Mouse (Mus musculus) liver, postnatal 0 days (tissue): ENCODE measurements around the gene Mgll. TPM values are rescaled to one million over a fixed set of nuclear protein-coding genes. Genes with fewer than 3 reads are reported as not detected.

Source experiments
- ATAC-seq: fragments of 200-750 bp; cut with Nextera tagmentation; 2 replicates; pipeline ENCODE4 v1.8.0; 2017; ENCODE audit warnings: mild to moderate bottlenecking, moderate library complexity
- DNase-seq: peaks from one replicate; pipeline ENCODE4 v3.0.0-alpha.2; 2016
- H3K27ac ChIP-seq: fragments of 300-500 bp; sonication (generic); 2 replicates; pipeline ENCODE4 v1.5.1; 2014; ENCODE audit warnings: antibody characterized with exemption, moderate library complexity, mild to moderate bottlenecking, low read depth
- H3K27me3 ChIP-seq: fragments of 300-500 bp; sonication (generic); 2 replicates; pipeline ENCODE4 v1.6.1; 2014; ENCODE audit warnings: low read length, control low read depth, mixed read lengths; ENCODE audit not compliant: insufficient read depth
- H3K36me3 ChIP-seq: fragments of 300-500 bp; sonication (generic); replicated peaks from 2 replicates; pipeline ENCODE4 v1.6.1; 2014; ENCODE audit warnings: mild to moderate bottlenecking, control low read depth, low read length, moderate library complexity, mixed read lengths; ENCODE audit not compliant: insufficient read depth
- H3K4me1 ChIP-seq: fragments of 300-500 bp; sonication (generic); 2 replicates; pipeline ENCODE4 v1.6.1; 2014; ENCODE audit warnings: antibody characterized with exemption, mild to moderate bottlenecking, control low read depth; ENCODE audit not compliant: insufficient read depth
- H3K4me2 ChIP-seq: fragments of 300-500 bp; sonication (generic); 2 replicates; pipeline ENCODE4 v1.6.1; 2014; ENCODE audit warnings: low read depth, mild to moderate bottlenecking, low read length, moderate library complexity, mixed read lengths
- H3K4me3 ChIP-seq: fragments of 300-500 bp; sonication (generic); 2 replicates; pipeline ENCODE4 v1.5.1; 2014; ENCODE audit warnings: low read depth, low read length
- H3K9ac ChIP-seq: fragments of 300-500 bp; sonication (generic); replicated peaks from 2 replicates; pipeline ENCODE4 v1.6.1; 2014; ENCODE audit warnings: mild to moderate bottlenecking, moderate library complexity
- H3K9me3 ChIP-seq: fragments of 300-500 bp; sonication (generic); 2 replicates; pipeline ENCODE4 v1.6.1; 2016; ENCODE audit warnings: mild to moderate bottlenecking, control low read depth, low read length, mixed read lengths
- CTCF ChIP-seq: sonication (generic); IDR thresholded peaks from 2 replicates; pipeline ENCODE4 v1.5.1; 2016; ENCODE audit warnings: antibody characterized with exemption, low read depth
- EP300 ChIP-seq: IDR thresholded peaks from 2 replicates; pipeline ENCODE4 v1.6.1; 2016; ENCODE audit warnings: antibody characterized with exemption, low read depth, mild to moderate bottlenecking
- WGBS: fragments of 180-500 bp; shearing (Covaris S2); extraction: QIAGEN DNeasy Blood & Tissue Kit; methylation state at CpG from one replicate; pipeline ENCODE4 v1.1.7; 2014; ENCODE audit not compliant: insufficient replicate concordance; 5-methylcytosine and 5-hydroxymethylcytosine counted together
- polyA plus RNA-seq: library from polyadenylated mRNA; unstranded; fragments of >200 nt; fragmentation: Nextera tagmentation; extraction: Ambion mirVana; gene quantifications from 2 replicates; pipeline ENCODE4 v1.2.1, GENCODE M21; 2015

The Mgll gene
- polyA plus RNA-seq, 1 experiment from 2014 or later = 121 TPM

DNA sequence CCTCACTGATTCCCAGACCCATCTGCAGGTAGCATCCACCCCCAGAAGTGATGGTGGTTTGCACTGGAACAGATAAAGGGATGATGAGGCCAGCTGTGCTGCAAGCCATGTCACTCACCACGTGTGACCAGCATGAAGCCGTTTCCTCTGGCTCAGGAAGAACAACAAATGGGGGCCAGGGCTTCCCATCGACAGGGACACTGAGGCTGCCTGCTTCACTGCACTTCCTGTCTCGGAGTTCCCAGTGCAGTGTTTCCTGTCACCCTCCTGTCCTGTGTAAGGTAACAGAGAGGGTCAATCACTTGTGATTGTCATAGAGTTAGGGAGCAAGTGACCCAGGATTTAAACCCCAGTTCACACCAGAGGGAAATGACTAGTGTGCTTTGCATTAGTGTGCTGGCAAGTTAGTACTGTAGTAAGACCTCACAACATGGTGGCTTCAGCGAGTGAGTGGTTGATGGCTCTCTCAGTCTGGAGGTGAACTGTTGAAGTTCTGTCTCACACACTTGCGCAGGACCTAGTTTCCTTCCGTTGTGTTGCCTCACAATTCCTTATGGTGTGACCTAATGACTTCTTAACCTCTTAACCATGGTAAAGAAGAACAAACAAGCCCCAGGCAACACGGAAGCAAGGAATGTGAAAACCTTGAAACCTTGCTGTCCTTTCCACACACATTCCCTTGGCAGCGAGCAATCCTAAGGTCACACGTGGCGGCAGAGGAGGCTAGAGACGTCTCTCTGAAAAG lies 23.3 kb downstream of the Mgll start:
- ATAC-seq = peak; percentile 28; the same call in 1 of the 2 replicates
- WGBS = 66% methylated on average over 12 of the region's 12 CpGs

GRCm38 (mm10) chr6:88750884-88751283 lies 26.7 kb downstream of the Mgll start:
- DNase-seq (no peak), ATAC-seq (peak; percentile 58)
- Histone ChIP-seq H3K36me3 (no peaks in the 10 kb centered on the region), H3K27me3 (no peaks in the 10 kb centered on the region), H3K4me2 (no peak overlapping the region), H3K9me3 (peaks cover 4% of the 10 kb centered on the region; the same call in 1 of the 2 replicates), H3K4me1 (peaks cover 20% of the 10 kb centered on the region), H3K9ac (no peak overlapping the region), H3K4me3 (no peak overlapping the region), H3K27ac (no peak overlapping the region)
- 68% methylated on average over 6 of the region's 6 CpGs for WGBS
- TF ChIP-seq EP300 (no peak), CTCF (no peak)

More for the DNA sequence above, 23.3 kb downstream of the Mgll start:
- Histone ChIP-seq H3K36me3 (no peaks in the 10 kb centered on the region; the same call in 1 of the 2 replicates), H3K4me3 (no peak overlapping the region), H3K9ac (no peak overlapping the region), H3K27me3 (no peaks in the 10 kb centered on the region), H3K9me3 (peaks cover 4% of the 10 kb centered on the region; the same call in 1 of the 2 replicates), H3K27ac (peak overlapping the region; percentile 73), H3K4me2 (no peak overlapping the region), H3K4me1 (peaks cover 20% of the 10 kb centered on the region)
- no peak for DNase-seq
- no peak for TF ChIP-seq EP300
- no peak for TF ChIP-seq CTCF

GRCm38 (mm10) chr6:88752711-88753219 lies 28.6 kb downstream of the Mgll start:
- Histone ChIP-seq H3K9me3 (no peaks in the 10 kb centered on the region), H3K27me3 (no peaks in the 10 kb centered on the region), H3K27ac (peak overlapping the region; percentile 34; the same call in 1 of the 2 replicates), H3K36me3 (peaks cover 2% of the 10 kb centered on the region; the same call in 1 of the 2 replicates), H3K4me3 (no peak overlapping the region), H3K4me1 (peaks cover 32% of the 10 kb centered on the region), H3K4me2 (no peak overlapping the region), H3K9ac (no peak overlapping the region)
- TF ChIP-seq EP300 (no peak), CTCF (peak; percentile 32)
- DNase-seq = no peak
- 73% methylated on average over 5 of the region's 5 CpGs for WGBS
- ATAC-seq = peak; percentile 16; the same call in 1 of the 2 replicates

DNA sequence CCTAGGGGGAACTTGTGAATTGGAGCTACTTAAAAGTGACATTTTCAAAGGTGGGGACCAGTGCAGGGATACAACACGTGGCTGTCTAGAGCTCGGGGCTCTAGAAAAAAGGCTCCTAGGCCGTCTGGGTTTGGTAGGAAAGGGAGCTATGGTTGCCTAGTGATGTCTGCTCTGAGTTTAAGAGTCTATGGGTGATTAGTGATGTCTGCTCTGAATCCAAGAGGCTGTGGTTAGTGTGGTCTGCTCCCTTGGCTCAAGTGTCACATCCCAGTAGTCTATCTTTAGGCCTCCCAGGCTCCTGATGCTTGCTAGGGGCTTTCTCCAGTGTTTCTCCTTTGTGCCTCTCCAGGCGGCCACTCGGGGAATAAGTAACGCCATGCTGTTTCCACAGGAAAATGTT lies 29.4 kb downstream of the Mgll start:
- peaks cover 40% of the 10 kb centered on the region for H3K4me1 ChIP-seq
- TF ChIP-seq CTCF (no peak), EP300 (no peak)
- H3K36me3 ChIP-seq = peaks cover 2% of the 10 kb centered on the region; the same call in 1 of the 2 replicates
- H3K27me3 ChIP-seq = no peaks in the 10 kb centered on the region
- H3K9ac ChIP-seq = no peak overlapping the region
- H3K4me3 ChIP-seq = no peak overlapping the region
- 76% methylated on average over 6 of the region's 6 CpGs for WGBS
- no peaks in the 10 kb centered on the region for H3K9me3 ChIP-seq
- no peak overlapping the region for H3K27ac ChIP-seq
- no peak for ATAC-seq
- no peak for DNase-seq
- no peak overlapping the region for H3K4me2 ChIP-seq

DNA sequence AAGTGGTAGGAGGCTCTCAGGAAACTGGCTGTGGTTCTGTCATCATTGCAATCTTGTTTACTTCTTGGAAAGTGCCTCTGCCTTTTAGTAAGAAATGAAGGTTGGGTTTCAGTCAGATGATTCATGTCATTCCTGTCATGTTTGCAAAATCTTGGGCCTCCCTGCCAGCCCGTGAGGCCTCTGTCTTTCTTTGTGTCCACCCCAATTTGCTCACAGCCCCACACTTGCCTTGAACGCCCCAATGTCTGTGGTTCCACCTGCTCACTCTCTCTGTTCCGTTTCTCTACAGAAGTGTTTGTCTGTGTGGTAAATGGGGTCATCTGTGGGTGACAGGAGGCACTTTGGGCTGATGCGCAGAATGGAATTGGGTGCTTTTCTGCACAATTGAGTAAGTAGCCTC lies 32.8 kb downstream of the Mgll start:
- Histone ChIP-seq H3K9me3 (no peaks in the 10 kb centered on the region), H3K36me3 (peaks cover 5% of the 10 kb centered on the region; the same call in 1 of the 2 replicates), H3K27ac (peak overlapping the region; percentile 71), H3K9ac (no peak overlapping the region), H3K4me3 (no peak overlapping the region), H3K4me2 (no peak overlapping the region), H3K4me1 (peaks cover 65% of the 10 kb centered on the region), H3K27me3 (no peaks in the 10 kb centered on the region)
- ATAC-seq = no peak
- TF ChIP-seq CTCF = no peak
- TF ChIP-seq EP300 = no peak
- WGBS = 67% methylated on average over 4 of the region's 4 CpGs
- DNase-seq = no peak

DNA sequence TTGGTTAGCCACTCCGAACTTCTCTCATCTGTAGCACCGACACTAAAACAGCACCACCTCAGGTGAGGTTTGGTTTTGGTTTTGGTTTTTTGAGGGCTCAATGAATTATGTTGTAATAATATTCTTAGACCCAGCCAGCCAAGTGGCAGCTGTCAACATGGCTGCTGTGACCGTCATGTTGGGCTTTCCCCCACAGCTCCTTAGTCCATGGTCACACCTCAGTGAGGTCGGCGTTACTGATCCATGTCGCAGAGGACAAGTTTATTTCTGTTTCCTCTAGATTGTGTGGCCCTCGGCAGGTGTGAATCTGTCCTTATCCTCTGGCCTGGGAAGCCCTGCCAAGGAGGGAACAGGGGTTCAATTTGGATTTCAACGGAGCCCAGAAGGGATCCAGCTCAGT lies 33.9 kb downstream of the Mgll start:
- Histone ChIP-seq H3K36me3 (peaks cover 5% of the 10 kb centered on the region; the same call in 1 of the 2 replicates), H3K9ac (peak overlapping the region; percentile 27), H3K27ac (peak overlapping the region; percentile 94), H3K4me2 (peak overlapping the region; percentile 63), H3K9me3 (no peaks in the 10 kb centered on the region), H3K4me1 (peaks cover 64% of the 10 kb centered on the region), H3K27me3 (no peaks in the 10 kb centered on the region), H3K4me3 (no peak overlapping the region)
- no peak for DNase-seq
- 60% methylated on average over 8 of the region's 8 CpGs for WGBS
- peak; percentile 18 for ATAC-seq
- TF ChIP-seq EP300 = no peak; the same call in 1 of the 2 replicates
